Mouse (Mus musculus) embryonic facial prominence, embryonic 10.5 days (tissue): ENCODE measurements around the gene Rere. TPM values are rescaled to one million over a fixed set of nuclear protein-coding genes. Genes with fewer than 3 reads are reported as not detected.

Source experiments
- DNase-seq: peaks from one replicate; pipeline ENCODE4 v3.0.0-alpha.2; 2017; ENCODE audit warnings: low spot score
- H3K27ac ChIP-seq: fragments of 300-500 bp; sonication (generic); replicated peaks from 2 replicates; pipeline ENCODE4 v1.5.1; 2016; ENCODE audit warnings: mild to moderate bottlenecking
- H3K27me3 ChIP-seq: fragments of 300-500 bp; sonication (generic); replicated peaks from 2 replicates; pipeline ENCODE4 v1.6.1; 2016; ENCODE audit warnings: low read depth, mild to moderate bottlenecking; ENCODE audit not compliant: poor library complexity, severe bottlenecking
- H3K36me3 ChIP-seq: fragments of 300-500 bp; sonication (generic); replicated peaks from 2 replicates; pipeline ENCODE4 v1.6.1; 2016; ENCODE audit warnings: mild to moderate bottlenecking, moderate library complexity
- H3K4me1 ChIP-seq: fragments of 300-500 bp; sonication (generic); 2 replicates; pipeline ENCODE4 v1.6.1; 2016
- H3K4me3 ChIP-seq: fragments of 300-500 bp; sonication (generic); 2 replicates; pipeline ENCODE4 v1.5.1; 2016; ENCODE audit warnings: mild to moderate bottlenecking, moderate library complexity
- H3K9me3 ChIP-seq: fragments of 300-500 bp; sonication (generic); 2 replicates; pipeline ENCODE4 v1.6.1; 2016; ENCODE audit warnings: mild to moderate bottlenecking
- WGBS: fragments of 180-500 bp; shearing (Covaris S2); methylation state at CpG from one replicate; pipeline ENCODE4 v1.1.7; 2016; 5-methylcytosine and 5-hydroxymethylcytosine counted together
- polyA plus RNA-seq: library from polyadenylated mRNA; unstranded; fragments of >200 nt; fragmentation: Nextera tagmentation; extraction: Ambion mirVana; gene quantifications from 2 replicates; pipeline ENCODE4 v1.2.1, GENCODE M21; 2016

Gene Rere
- polyA plus RNA-seq, 1 experiment from 2014 or later = 26.1 TPM

DNA sequence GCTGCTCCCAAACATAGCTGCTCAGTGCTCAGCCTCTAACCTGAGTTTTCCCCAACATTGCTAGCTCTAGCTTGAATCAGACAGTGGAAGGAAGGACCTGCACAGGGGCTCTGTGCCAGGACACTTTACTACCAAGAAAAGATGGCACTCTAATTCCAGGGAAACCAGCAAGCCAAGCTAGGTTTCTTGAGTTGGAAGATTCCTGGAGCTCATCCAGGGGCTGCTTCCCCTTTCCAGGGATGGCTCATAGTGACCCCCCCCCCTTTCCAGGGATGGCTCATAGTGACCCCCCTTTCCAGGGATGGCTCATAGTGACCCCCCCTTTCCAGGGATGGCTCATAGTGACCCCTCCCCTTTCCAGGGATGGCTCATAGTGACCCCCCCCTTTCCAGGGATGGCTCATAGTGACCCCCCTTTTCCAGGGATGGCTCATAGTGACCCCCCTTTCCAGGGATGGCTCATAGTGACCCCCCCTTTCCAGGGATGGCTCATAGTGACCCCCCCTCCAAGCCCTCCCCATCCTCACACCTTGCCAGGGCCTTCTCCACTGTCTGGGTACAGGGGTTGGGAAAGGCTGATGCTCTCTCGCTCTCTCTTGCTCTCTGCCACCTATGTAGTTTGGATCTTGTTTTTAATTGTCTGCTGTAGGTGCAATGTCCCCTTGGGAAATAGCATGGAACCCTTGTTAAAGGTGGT lies 322.1 kb downstream of the Rere start:
- H3K27me3 ChIP-seq = no peaks in the 10 kb centered on the region
- no peaks in the 10 kb centered on the region for H3K9me3 ChIP-seq
- DNase-seq = no peak
- peaks cover 23% of the 10 kb centered on the region for H3K36me3 ChIP-seq
- peaks cover 31% of the 10 kb centered on the region for H3K4me1 ChIP-seq
- no peak overlapping the region for H3K27ac ChIP-seq
- WGBS = 100% methylated on average over 1 of the region's 1 CpGs
- H3K4me3 ChIP-seq = no peak overlapping the region

DNA sequence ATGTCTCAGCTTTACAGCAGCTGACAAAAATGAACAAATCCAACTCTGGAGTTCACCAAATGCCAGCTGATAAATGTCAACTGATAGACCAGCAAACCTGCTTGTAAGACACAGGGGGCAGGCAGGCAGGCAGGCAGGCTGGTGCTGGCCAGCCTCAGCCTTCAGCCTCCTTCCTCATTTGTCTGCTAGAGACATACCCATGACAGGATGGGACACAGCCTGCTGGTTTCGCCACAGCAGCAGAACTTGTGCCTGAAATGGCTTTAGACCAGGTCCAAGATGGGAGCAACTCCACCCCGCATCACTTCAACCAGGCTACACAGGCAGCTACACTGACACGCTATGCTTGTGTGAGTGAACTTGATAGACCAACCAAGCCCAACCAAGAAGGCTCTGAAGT lies 324.4 kb downstream of the Rere start:
- H3K9me3 ChIP-seq = no peaks in the 10 kb centered on the region
- no peaks in the 10 kb centered on the region for H3K27me3 ChIP-seq
- peak overlapping the region; percentile 1; the same call in 1 of the 2 replicates for H3K27ac ChIP-seq
- no peak for DNase-seq
- 92% methylated on average over 3 of the region's 3 CpGs for whole genome bisulfite sequencing
- H3K4me3 ChIP-seq = no peak overlapping the region
- H3K36me3 ChIP-seq = peaks cover 43% of the 10 kb centered on the region
- peaks cover 21% of the 10 kb centered on the region for H3K4me1 ChIP-seq

DNA sequence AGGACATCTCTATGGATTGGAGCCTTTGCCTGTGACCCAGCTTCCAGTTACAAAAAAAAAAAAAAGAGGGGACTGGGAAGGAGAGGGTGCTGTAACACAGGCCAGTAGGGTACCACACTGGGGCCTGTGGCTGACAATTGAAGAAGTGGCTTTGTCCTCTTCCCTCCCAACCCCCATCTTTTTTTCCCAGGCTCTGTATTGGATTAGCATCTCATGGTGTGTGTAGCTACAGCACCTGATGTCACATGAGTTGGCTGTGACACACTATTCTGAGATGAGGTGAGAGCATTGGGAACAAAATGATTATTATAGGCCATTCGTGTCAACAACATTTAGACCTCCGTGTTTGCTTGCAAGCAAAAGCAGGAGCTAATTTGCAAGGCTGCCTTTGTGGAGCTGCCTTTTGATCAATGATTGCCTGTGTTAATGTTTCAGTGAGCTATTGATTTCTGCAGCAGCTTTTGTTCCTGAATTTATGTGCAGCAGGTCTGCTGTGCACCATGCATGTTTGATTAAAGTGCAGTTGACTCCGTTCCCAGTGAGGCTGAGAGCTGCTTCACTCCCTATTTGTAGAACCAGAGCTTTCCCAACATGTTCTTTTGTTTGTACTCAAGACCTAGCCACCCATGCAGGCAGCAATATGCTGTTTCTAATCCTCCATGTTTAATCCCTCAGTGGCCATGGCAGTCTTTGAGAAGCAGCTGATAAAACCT lies 325.2 kb downstream of the Rere start:
- DNase-seq = no peak
- no peak overlapping the region for H3K4me3 ChIP-seq
- no peaks in the 10 kb centered on the region for H3K9me3 ChIP-seq
- H3K36me3 ChIP-seq = peaks cover 51% of the 10 kb centered on the region
- H3K27ac ChIP-seq = peak overlapping the region; percentile 1; the same call in 1 of the 2 replicates
- no peaks in the 10 kb centered on the region for H3K27me3 ChIP-seq
- WGBS = 72% methylated on average over 3 of the region's 3 CpGs
- peaks cover 21% of the 10 kb centered on the region for H3K4me1 ChIP-seq

DNA sequence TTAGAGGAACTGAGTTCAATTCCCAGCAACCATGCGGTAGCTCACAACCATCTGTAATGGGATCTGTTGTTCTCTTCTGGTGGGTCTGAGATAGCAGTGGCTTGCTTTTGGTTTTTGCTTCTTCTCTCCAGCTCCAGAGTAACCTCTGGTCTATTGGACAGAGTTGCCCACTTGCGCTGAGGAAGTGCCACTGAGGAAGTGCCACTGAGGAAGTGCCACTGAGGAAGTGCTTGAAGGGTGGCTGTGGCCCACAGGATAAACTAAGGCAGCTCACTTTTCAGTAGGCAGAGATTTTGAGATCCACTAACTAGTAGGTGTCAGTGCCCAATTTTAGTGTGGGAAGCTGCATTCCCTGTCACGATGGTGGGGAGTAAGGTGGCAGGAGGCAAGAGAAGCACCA lies 327.2 kb downstream of the Rere start:
- Histone ChIP-seq H3K9me3 (no peaks in the 10 kb centered on the region), H3K4me3 (no peak overlapping the region), H3K27me3 (no peaks in the 10 kb centered on the region), H3K4me1 (peaks cover 21% of the 10 kb centered on the region), H3K27ac (no peak overlapping the region), H3K36me3 (peaks cover 72% of the 10 kb centered on the region)
- no peak for DNase-seq
- 97% methylated on average over 3 of the region's 3 CpGs for WGBS

DNA sequence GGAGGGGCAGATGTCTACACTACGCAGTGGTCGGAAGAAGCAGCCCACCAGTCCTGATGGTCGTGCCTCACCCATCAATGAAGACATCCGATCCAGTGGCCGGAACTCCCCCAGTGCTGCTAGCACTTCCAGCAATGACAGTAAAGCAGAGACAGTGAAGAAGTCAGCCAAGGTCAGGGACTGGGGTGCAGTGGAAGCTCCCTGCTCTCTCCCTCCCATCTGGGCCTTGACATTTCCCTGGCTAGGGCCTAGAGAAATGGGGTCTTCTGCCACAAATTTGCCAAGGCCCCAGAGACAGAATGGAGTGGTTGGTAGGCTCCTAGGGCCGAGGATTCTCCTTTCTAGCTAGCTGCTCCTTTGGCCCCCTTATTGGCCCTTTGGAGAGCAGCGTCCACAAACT lies 332.3 kb downstream of the Rere start:
- H3K27me3 ChIP-seq = no peaks in the 10 kb centered on the region
- H3K4me3 ChIP-seq = no peak overlapping the region
- H3K9me3 ChIP-seq = no peaks in the 10 kb centered on the region
- no peaks in the 10 kb centered on the region for H3K4me1 ChIP-seq
- no peak overlapping the region for H3K27ac ChIP-seq
- no peak for DNase-seq
- H3K36me3 ChIP-seq = peaks cover 97% of the 10 kb centered on the region
- WGBS = 91% methylated on average over 7 of the region's 7 CpGs

DNA sequence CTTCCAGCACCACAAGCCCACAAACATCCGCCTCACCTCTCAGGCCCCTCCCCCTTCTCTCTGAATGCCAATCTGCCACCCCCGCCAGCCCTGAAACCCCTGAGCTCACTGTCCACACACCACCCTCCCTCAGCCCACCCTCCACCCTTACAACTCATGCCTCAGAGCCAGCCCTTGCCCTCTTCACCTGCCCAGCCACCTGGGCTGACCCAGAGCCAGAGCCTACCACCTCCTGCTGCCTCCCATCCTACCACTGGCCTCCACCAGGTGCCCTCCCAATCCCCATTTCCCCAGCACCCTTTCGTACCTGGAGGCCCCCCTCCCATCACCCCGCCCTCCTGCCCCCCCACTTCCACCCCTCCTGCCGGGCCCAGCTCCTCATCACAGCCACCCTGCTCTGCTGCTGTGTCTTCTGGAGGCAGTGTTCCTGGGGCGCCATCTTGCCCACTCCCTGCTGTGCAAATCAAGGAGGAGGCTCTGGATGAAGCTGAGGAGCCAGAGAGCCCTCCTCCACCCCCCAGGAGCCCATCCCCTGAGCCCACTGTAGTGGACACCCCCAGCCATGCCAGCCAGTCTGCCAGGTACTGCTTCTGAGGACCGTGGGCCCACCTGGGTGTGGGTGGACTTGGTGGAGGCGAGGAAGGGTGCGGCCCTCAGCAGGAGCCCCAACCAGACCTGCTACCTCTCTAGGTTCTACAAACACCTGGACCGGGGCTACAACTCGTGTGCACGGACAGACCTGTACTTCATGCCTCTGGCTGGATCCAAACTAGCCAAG lies 334.0 kb downstream of the Rere start:
- WGBS = 91% methylated on average over 12 of the region's 12 CpGs
- DNase-seq = no peak
- Histone ChIP-seq H3K9me3 (no peaks in the 10 kb centered on the region), H3K4me3 (no peak overlapping the region), H3K27me3 (no peaks in the 10 kb centered on the region), H3K36me3 (peaks cover 98% of the 10 kb centered on the region), H3K4me1 (no peaks in the 10 kb centered on the region), H3K27ac (no peak overlapping the region)

DNA sequence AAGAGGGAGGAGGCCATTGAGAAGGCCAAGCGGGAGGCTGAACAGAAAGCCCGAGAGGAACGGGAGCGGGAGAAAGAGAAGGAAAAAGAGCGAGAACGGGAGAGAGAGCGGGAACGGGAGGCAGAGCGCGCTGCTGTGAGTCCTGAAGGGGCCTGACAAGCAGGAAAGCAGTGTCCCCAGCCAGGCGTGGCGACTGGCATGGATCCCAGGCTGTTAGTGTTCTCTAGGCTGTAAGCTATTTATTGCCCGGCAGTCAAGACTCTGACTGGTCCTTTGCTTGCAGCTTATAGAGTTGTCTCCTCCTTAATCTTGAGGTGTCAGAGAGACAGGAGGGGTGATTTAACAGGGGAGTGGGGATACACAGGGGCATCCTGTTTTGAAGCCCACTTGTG lies 334.6 kb downstream of the Rere start:
- Histone ChIP-seq H3K27me3 (no peaks in the 10 kb centered on the region), H3K4me3 (no peak overlapping the region), H3K9me3 (no peaks in the 10 kb centered on the region), H3K4me1 (no peaks in the 10 kb centered on the region), H3K36me3 (peaks cover 98% of the 10 kb centered on the region), H3K27ac (no peak overlapping the region)
- DNase-seq = no peak
- 96% methylated on average over 13 of the region's 13 CpGs for WGBS

DNA sequence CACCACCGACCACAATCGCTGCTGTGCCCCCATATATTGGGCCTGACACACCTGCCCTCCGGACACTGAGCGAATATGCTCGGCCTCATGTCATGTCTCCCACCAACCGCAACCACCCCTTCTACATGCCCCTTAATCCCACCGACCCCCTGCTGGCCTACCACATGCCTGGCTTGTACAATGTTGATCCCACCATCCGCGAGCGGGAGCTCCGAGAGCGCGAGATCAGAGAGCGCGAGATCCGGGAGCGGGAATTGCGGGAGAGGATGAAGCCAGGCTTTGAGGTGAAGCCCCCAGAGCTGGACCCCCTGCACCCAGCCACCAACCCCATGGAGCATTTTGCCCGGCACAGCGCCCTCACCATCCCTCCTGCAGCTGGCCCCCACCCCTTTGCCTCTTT lies 335.4 kb downstream of the Rere start:
- Histone ChIP-seq H3K36me3 (peaks cover 98% of the 10 kb centered on the region), H3K4me1 (no peaks in the 10 kb centered on the region), H3K27me3 (no peaks in the 10 kb centered on the region), H3K4me3 (no peak overlapping the region), H3K9me3 (no peaks in the 10 kb centered on the region), H3K27ac (no peak overlapping the region)
- WGBS = 95% methylated on average over 20 of the region's 20 CpGs
- DNase-seq = no peak

DNA sequence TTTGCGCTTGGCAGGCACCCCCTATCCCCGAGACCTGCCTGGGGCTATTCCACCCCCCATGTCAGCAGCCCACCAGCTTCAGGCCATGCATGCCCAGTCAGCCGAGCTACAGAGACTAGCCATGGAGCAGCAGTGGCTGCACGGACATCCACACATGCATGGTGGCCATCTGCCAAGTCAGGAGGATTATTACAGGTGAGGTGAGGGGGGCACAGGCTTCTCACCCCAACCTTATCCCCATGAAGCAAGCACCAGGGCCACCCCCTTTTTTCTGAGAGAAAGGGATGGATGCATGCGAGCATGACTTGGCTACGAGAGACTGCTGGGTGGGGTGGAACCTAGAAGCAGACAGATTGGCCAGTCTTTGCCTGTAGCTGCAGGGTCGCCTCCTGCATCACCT lies 337.6 kb downstream of the Rere start:
- H3K9me3 ChIP-seq = no peaks in the 10 kb centered on the region
- 89% methylated on average over 7 of the region's 7 CpGs for WGBS
- no peak for DNase-seq
- no peaks in the 10 kb centered on the region for H3K4me1 ChIP-seq
- no peaks in the 10 kb centered on the region for H3K27me3 ChIP-seq
- H3K36me3 ChIP-seq = peaks cover 96% of the 10 kb centered on the region
- no peak overlapping the region for H3K27ac ChIP-seq
- H3K4me3 ChIP-seq = no peak overlapping the region

DNA sequence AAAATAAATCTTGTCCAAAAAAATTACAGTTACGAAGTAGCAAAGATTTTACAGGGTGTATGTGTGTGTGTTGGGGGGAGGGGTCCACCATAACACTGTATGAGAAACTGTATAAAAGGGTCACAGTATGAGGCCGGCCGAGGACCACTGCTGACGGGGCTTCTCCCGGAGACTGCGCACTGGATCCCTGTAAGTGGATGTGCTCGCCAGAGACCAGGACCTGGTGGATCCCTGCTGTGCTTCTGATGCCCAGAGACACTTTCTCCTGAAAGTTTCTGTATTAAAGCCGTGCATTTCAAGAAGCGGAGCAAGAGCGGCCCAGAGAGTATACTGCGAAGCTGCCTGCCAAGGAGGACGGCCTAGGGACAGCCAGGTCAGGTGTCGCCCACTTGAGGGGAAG lies 341.2 kb downstream of the Rere start:
- no peak overlapping the region for H3K27ac ChIP-seq
- H3K36me3 ChIP-seq = peaks cover 60% of the 10 kb centered on the region
- H3K9me3 ChIP-seq = no peaks in the 10 kb centered on the region
- 0 out of 2 replicates have a peak, but pooled peaks cover 2% of the 10 kb centered on the region for H3K4me1 ChIP-seq
- H3K27me3 ChIP-seq = no peaks in the 10 kb centered on the region
- H3K4me3 ChIP-seq = no peak overlapping the region
- DNase-seq = no peak
- WGBS = 92% methylated on average over 13 of the region's 13 CpGs

DNA sequence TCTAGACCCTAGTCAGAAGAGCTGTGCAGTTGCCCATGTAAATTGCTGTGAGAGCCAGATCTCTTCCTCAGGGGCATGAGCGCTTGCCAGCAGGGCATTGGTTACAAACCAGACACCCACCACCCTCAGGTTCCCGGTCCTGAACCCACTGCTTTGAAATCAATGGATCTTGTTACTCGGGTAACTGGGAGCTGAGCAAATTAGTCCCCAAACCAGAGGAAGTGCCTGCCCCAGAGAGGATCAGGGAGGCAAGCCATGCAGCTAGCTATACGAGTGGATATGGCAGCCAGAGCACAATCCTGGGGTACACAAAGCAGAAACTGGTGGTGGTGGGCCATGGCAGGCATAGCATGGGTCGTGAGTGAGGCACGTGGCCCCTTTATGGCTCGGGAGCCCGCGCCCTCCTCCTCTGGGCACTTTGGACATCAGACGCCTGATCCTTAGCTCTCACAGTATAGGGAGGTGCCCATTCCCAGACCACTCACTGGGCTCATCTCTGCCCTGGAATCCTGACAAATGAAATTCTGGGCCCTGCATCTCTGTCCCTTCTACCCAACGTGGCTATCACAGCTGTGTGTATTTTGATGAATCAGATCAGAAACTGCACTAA lies 342.9 kb downstream of the Rere start:
- Histone ChIP-seq H3K4me1 (0 out of 2 replicates have a peak, but pooled peaks cover 2% of the 10 kb centered on the region), H3K36me3 (peaks cover 43% of the 10 kb centered on the region), H3K9me3 (no peaks in the 10 kb centered on the region), H3K27ac (no peak overlapping the region), H3K4me3 (no peak overlapping the region), H3K27me3 (no peaks in the 10 kb centered on the region)
- DNase-seq = no peak
- 76% methylated on average over 11 of the region's 11 CpGs for WGBS

DNA sequence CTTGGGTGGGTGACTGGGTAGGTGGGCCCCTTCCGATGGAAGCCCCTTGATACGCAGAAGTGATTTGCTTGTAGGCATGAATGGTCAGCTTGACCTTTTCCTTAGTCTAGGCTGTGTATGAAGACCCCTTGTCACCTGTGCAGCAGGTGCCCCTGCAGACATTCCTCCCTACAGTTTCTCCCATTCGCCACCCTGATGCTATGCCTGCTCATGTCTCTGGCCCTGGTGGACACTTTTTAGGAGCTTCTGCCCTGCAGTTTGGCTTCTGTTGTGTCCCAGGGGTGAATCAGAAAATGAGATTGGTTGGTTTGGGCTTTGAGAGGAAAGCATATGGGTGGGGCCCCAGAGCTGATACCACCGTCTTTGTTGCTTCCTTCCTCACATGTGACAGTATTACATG lies 343.5 kb downstream of the Rere start:
- H3K4me3 ChIP-seq = no peak overlapping the region
- H3K27me3 ChIP-seq = no peaks in the 10 kb centered on the region
- H3K36me3 ChIP-seq = peaks cover 38% of the 10 kb centered on the region
- H3K4me1 ChIP-seq = 0 out of 2 replicates have a peak, but pooled peaks cover 2% of the 10 kb centered on the region
- no peak for DNase-seq
- 82% methylated on average over 4 of the region's 4 CpGs for WGBS
- H3K27ac ChIP-seq = no peak overlapping the region
- no peaks in the 10 kb centered on the region for H3K9me3 ChIP-seq
